Mouse (Mus musculus): ENCODE measurements at regions not wholly inside any gene's neighbourhood (a gene's known extent, or its start where the extent isn't known, plus 50 kb on each side); places are given as distances from the start of the nearest gene placed in this dataset.

DNA sequence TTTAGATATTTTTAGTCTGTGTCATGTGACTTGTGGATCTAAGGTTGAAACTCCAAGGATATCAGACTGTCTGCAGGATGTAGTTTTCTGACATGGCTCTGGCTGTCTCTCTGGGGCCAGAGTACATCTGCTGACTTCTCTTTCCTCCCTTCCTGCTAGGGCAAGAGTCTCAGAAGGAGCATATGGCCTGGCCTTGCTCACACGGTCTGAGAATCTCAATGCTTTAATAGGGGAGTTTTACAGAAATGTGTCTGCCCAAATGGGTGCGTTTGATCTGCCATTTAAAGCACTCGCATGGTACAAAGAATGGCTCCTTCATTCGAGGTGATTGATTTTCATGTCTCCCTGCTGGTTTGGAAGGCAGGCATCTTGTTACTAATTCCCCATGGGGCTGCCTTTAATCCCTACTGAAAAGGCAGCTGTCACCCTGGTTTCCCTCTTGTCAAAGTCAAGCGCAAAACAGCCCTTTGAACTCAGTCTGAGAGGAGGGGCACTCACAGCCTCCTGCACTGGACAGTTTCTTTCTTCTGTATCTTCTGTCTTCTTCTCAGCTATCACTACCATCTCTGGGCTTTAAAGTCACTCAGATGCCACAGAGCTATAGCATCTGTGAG, 199.7 kb upstream of the Eef2kmt start:
- no peak for DNase-seq

DNA sequence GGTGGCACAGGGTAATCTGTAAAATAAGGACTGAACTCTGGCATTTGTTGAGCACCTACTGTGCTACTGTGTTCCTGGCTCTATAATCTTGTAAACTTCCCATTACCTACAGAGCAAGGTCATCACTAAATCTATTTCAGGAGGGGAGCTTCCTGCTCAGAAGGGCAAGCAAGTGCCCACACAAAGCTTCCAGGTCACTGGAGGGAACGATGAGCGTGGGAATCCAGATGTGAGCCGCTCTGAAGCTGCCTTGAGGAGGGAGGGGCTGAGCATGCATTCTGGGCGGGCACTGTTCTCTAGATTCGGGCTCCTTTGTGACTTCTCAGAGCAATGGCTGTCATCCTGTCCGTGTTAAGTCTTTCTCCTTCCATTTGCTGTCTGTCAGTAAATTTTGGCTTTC, 198.5 kb upstream of the Eef2kmt start:
- DNase-seq, result no peak

DNA sequence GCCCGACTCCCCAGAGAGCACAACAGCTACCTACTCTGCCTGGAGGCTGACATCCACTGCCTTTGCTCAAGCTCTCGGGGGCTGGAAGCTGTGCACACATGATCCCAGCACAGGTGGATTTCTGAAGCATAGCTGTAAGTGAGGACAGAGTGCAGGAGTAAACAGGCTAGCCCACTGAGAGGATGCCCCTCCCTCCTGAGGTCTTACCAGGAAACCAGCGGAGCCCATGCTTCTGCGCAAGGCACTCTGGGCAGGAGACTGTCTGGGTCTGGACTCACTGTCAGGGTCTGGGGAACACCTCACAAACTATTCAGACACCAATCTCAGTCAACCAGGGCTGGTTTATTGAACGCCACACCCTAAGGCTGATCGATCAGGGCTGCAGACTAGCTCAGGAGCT, 197.2 kb upstream of the Eef2kmt start:
- DNase-seq, result no peak

DNA sequence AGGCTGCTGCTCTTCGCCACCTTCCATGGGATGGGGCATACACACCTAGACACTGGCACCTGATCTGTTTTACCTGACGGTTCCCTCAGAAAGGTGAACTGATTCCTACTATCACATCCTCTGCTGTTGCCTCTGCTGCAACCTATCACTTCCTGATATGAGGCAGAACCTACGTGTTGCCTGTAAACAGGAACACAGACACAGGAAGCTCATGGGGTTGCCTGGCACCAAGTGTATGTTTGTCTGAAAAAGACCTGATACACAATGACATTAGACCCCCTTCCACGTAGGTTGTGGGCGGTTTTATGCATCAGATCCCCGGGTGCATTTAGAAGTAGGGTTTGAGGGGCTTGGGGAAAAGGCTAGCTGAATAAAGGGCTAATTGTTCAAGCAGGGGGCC, 190.0 kb upstream of the Eef2kmt start:
- no peak for DNase-seq

DNA sequence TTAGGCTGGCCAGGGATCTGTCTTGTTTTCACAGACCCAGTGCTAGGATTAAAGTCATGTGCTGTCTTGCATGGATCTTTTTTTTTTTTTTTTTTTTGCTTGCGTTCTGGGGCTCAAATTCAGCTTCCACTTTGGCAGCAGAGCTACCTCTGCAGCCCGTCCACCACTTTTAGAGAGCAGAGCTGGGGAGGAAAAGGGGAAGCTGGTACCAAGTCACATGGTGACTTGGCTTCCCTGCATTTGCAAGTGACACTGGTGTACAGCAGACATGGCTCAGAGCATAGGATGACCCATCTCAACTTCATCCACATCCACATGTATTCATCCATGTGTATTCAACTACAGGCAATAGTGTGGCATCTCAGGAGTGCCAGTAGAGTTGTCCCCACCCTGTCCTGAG, 189.0 kb upstream of the Eef2kmt start:
- no peak for DNase-seq

- DNase-seq, result peak; percentile 39 to 40
These were observed 183.9 kb upstream of the Eef2kmt start for GRCm38 (mm10) chr16:5439717-5440116.

DNA sequence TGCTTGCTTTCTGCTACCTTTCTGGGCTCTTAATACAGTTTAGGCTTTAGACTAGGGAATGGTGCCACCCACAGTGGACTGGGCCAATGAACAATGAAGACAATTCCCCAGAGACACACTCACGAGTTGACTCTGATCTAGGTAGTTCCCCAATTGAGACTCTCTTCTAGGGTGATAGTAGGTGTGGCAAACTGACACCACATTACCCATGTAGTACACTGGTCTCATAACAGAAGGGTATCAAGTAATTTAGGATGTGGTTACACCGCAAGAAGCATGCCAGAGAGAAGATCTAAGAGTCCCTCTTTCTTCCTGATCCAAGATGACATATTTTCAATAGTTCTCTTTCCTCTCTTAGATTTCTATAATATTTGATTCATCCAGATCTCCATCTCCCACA, 182.6 kb upstream of the Eef2kmt start:
- no peak for DNase-seq

GRCm38 (mm10) chr16:5431689-5432088, 175.9 kb upstream of the Eef2kmt start:
- no peak for DNase-seq

GRCm38 (mm10) chr16:5431111-5431510, 175.3 kb upstream of the Eef2kmt start:
- DNase-seq, result peak; percentile 92 to 94

GRCm38 (mm10) chr16:5429466-5429865, 173.7 kb upstream of the Eef2kmt start:
- no peak for DNase-seq

- no peak for DNase-seq
These were observed 170.1 kb upstream of the Eef2kmt start for GRCm38 (mm10) chr16:5425908-5426307.

- peak; percentile 49 to 59 for DNase-seq
These were observed 166.3 kb upstream of the Eef2kmt start for GRCm38 (mm10) chr16:5422041-5422440.

GRCm38 (mm10) chr16:5421591-5421990, 165.8 kb upstream of the Eef2kmt start:
- DNase-seq, result no peak

DNA sequence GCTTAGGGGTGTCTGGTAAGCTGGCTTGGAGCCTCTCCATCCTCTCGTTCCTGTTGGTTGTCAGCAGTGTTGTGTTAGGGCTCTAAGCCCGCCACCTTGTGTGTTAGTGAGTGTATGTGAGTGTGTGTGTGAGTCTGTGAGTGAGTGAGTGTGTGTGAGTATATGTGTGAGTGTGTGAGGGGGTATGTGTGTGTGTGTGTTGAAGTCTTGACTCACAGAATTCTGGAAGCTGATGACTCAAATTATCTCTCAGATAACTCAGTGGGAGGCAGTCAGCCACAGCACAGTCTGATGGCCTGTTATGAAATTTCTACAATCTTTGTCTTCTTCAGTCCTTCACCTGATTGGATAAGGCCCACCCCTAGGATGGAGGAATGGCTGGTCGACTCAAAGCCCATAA, 163.7 kb upstream of the Eef2kmt start:
- DNase-seq, result no peak

GRCm38 (mm10) chr16:5418462-5419197, 162.8 kb upstream of the Eef2kmt start:
- peak; percentile 59 to 69 for DNase-seq

DNA sequence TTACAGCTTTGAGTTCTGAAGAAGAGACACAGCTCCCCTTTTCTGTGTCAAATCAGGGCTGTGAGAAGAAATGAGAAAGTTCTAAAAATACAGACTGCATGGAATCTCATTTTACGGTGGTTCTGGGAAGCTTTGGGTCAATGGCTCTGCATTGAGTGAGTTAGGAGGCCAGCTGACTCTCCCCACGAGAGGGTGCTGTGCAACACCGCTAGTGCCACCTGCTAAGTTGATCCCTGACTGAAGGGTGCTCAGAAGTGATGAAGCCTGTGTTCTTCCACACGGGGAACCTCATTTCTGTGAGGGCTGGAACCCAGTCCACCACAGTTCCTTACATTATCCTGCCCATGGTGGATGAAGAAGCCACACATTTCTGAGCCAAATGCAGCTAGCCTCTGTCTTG, 159.5 kb upstream of the Eef2kmt start:
- DNase-seq, result no peak

DNA sequence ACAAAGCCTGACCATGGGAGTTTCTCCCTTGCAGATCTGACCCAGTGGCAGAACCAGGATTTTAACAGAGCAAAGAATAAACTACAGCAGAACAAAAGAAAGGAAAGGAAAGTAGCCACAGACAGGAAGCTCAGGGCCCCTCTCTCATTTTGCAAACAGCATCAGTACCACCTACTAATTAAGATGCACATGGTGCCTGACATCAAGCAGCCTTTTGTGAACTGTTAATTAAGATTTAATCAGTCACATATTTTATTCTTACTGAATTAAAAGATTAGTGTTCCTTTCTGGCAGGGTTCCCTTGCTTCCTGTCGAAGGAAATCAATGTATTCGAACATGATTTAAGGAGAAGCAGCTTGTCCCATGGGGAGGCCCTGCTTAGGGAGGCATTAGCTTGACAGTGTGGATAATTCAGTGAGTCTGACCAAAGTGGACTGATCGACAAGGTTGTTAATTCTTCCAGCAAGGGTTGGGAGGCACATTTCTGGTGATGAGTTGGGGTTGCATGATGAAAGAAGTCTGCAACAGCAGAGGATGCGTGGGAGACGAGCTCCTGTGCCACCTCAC, 156.1 kb upstream of the Eef2kmt start:
- no peak for DNase-seq

GRCm38 (mm10) chr16:5406711-5407110, 150.9 kb upstream of the Eef2kmt start:
- DNase-seq, result peak; percentile 82 to 86

GRCm38 (mm10) chr16:5393336-5393735, 137.6 kb upstream of the Eef2kmt start:
- no peak for DNase-seq

DNA sequence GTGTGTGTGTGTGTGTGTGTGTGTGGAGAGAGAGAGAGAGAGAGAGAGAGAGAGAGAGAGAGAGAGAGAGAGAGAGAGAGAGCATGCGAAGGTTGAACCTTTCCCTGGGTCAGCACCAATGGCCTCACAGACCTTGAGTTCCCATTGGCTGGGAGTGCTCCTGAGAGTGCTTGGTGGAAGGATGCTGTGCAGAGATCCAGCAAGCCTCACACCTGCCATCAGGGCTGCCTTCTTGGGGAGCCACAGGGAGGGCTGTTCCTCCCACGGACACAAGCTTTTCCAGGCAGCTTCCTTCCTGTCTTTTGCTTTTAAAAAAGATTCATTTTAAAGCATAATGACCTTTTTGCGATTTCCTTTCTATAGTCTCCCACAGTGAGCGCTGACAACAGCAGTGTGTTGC, 127.1 kb upstream of the Eef2kmt start:
- DNase-seq, result no peak

- DNase-seq, result peak; percentile 33 to 35
These were observed 126.6 kb upstream of the Eef2kmt start for GRCm38 (mm10) chr16:5382228-5382884.

DNA sequence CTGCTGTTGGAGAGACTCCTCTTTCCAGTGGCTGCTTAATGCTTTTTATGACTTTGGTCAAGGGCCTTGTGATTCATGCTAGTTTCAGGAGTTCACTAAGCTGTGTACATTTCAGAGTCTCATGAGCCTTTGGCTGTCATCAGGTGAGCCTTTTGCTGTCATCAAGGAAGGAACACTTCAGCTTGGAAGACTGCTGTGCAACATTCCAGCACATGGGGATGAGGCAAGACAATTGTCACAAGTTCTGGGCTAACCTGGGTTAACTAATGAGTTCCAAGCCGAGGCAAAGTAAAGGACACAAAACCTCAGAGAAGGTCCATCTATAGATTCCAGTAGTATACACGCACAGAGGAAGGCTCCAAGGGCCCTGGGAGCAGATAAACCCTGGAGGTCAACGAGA, 124.8 kb upstream of the Eef2kmt start:
- no peak for DNase-seq

DNA sequence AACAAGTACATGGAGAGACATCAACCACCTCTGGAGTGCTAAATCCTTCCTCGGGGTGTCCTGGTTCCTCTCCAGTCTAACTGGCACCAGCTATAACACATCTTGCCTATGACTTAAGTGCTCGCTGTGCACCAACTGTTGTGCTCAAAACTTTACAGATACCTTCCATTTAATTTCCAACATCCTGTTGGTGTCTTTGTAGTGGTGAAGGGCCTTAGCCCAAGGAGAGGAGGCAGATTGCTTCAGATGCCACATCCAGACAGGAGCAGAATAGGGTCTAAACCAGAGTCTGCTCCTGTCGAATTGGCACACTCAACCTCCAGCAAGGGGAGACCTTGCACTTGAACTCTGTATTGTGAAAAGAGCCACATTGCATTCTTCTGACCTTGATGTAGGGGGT, 121.2 kb upstream of the Eef2kmt start:
- no peak for DNase-seq

Data from cerebellum, postnatal 10 days (tissue).